Mouse (Mus musculus) common myeloid progenitor, adult 5-6 weeks (primary cell): Measurements from ENCODE around the gene Defb13. TPM values are rescaled to one million over a fixed set of nuclear protein-coding genes. Genes with fewer than 3 reads are reported as not detected.
A peak's percentile ranks its signal among the peaks of the same experiment; 100 is the strongest.
"Not testable (repeated sequence)": the region's sequence is repeated elsewhere in the genome, so short reads cannot be mapped to it uniquely, and the experiment has no call there.

ENCODE experiments used
- ATAC-seq: replicated peaks from 2 replicates; pipeline ENCODE4 v1.8.0; 2016; ENCODE audit warnings: low read depth, mild to moderate bottlenecking, moderate TSS enrichment, inconsistent platforms; ENCODE audit not compliant: poor library complexity, severe bottlenecking
- total RNA-seq: library from RNA; stranded (forward); fragments of 200-1000, 187-1606 nt; gene quantifications from 2 replicates; pipeline ENCODE4 v1.2.3, GENCODE M21; 2017

The Defb13 gene
- total RNA-seq: not detected in 2 replicates

GRCm38 (mm10) chr8:21946462-21946861 is at the start of gene Defb13:
Gene Defb13 (plus strand): TSS chr8:21946762.
- ATAC-seq: no peak

GRCm38 (mm10) chr8:21906290-21906689 is 40.3 kb upstream of the Defb13 start, which contains the start of gene Defb11:
Gene Defb11 (minus strand): TSS chr8:21906412.
- not testable (repeated sequence) for ATAC-seq

- ATAC-seq: no peak
These were observed 34.6 kb upstream of the Defb13 start for GRCm38 (mm10) chr8:21911931-21912330.

- no peak for ATAC-seq
These were observed 34.0 kb upstream of the Defb13 start for GRCm38 (mm10) chr8:21912554-21912953.

- no peak for ATAC-seq
These were observed 30.9 kb upstream of the Defb13 start for GRCm38 (mm10) chr8:21915625-21916024.

GRCm38 (mm10) chr8:21930754-21931153 is 15.8 kb upstream of the Defb13 start:
- ATAC-seq: not testable (repeated sequence)

GRCm38 (mm10) chr8:21932610-21933009 is 14.0 kb upstream of the Defb13 start, which contains the start of gene Defb15:
Gene Defb15 (minus strand): TSS chr8:21932710.
- ATAC-seq: no peak

- ATAC-seq: not testable (repeated sequence)
These were observed 8.5 kb upstream of the Defb13 start, which contains the start of gene Defb35 for GRCm38 (mm10) chr8:21938052-21938451. Gene Defb35 (plus strand): TSS chr8:21938352.

- no peak for ATAC-seq
These were observed 902 bp downstream of the Defb13 start for GRCm38 (mm10) chr8:21947311-21948017.

GRCm38 (mm10) chr8:21955321-21955720 is 8.8 kb downstream of the Defb13 start:
- ATAC-seq: 0 out of 2 replicates have a peak, but pooled peaks have one; percentile 32

GRCm38 (mm10) chr8:21956336-21956735 is 9.8 kb downstream of the Defb13 start:
- ATAC-seq: no peak

- ATAC-seq: no peak
These were observed 11.9 kb downstream of the Defb13 start, which contains the start of gene Fam90a1a for GRCm38 (mm10) chr8:21958414-21958813. Gene Fam90a1a (plus strand): TSS chr8:21958714.

GRCm38 (mm10) chr8:21966646-21967045 is 20.1 kb downstream of the Defb13 start:
- ATAC-seq: no peak

GRCm38 (mm10) chr8:21969475-21969874 is 22.9 kb downstream of the Defb13 start, which contains the start of gene Ccdc70:
Gene Ccdc70 (plus strand): TSS chr8:21969775.
- ATAC-seq: no peak

- no peak for ATAC-seq
These were observed 31.6 kb downstream of the Defb13 start for GRCm38 (mm10) chr8:21978193-21978592.

- ATAC-seq: no peak
These were observed 35.2 kb downstream of the Defb13 start for GRCm38 (mm10) chr8:21981664-21982337.

GRCm38 (mm10) chr8:21992184-21992583 is 45.6 kb downstream of the Defb13 start:
- peak; percentile 91 for ATAC-seq

GRCm38 (mm10) chr8:21995181-21995580 is 48.6 kb downstream of the Defb13 start:
- no peak for ATAC-seq
